In genomic region chr2:152678302-152678701, GRCm38 (mm10) we compare ENCODE assay signal across 9 mouse cellular contexts. TPM values are rescaled to one million over a fixed set of nuclear protein-coding genes. Genes with fewer than 3 reads are reported as not detected.
DNase-seq lines count a peak whose midpoint lies in the region; ATAC-seq lines count a peak whose summit lies in the region.
"Had no signal": no experiment of that assay in that cellular context is flagged by ENCODE, and none has a peak within 500 bp of the region (broad histone marks: within the 10 kb centered on the region; RNA-seq: fewer than 3 reads in every experiment).

No protein-coding gene starts in this region.

- peaks cover 67% of the 10 kb centered on the region for H3K36me3 ChIP-seq in midbrain, embryonic 15.5 days (replicated peaks)

- no peak overlapping the region for H3K9ac ChIP-seq in midbrain, embryonic 15.5 days
- H3K9ac ChIP-seq: limb, embryonic 13.5 days had no signal

- ATAC-seq in midbrain, embryonic 15.5 days (replicated peaks), result peak; percentile 26; the same call in 1 of the 2 replicates

- WGBS in midbrain, embryonic 15.5 days, result 49% methylated on average over 3 of the region's 3 CpGs

- intact Hi-C loops in heart, postnatal 10 days (cut with DNase I), result loop anchor here (5.0 kb wide), 1 partner anchor 61 kb away; no protein-coding TSS in a partner anchor
- intact Hi-C loops in gastrocnemius, postnatal 36 days (cut with DNase I), result no loop called here

- no peaks in the 10 kb centered on the region for H3K9me3 ChIP-seq in midbrain, embryonic 15.5 days
- H3K9me3 ChIP-seq: limb, embryonic 13.5 days had no signal

- no peaks in the 10 kb centered on the region for H3K27me3 ChIP-seq in midbrain, embryonic 15.5 days (replicated peaks)
- H3K27me3 ChIP-seq: limb, embryonic 13.5 days had no signal

- no peak overlapping the region for H3K4me2 ChIP-seq in midbrain, embryonic 15.5 days
- H3K4me2 ChIP-seq: limb, embryonic 13.5 days had no signal

- no peak overlapping the region for H3K4me3 ChIP-seq in midbrain, embryonic 15.5 days
- H3K4me3 ChIP-seq: limb, embryonic 13.5 days had no signal

- no peak overlapping the region for H3K27ac ChIP-seq in midbrain, embryonic 15.5 days
- H3K27ac ChIP-seq: limb, embryonic 13.5 days had no signal

- peaks cover 22% of the 10 kb centered on the region for H3K4me1 ChIP-seq in midbrain, embryonic 15.5 days

- peak; percentile 50 to 66 for DNase-seq in heart, postnatal 10 days
- DNase-seq in heart, adult 9 months (ENCODE audit: low spot score in 2 of 2), result no peak
- DNase-seq in CD4-positive helper T cell, adult 2 months (ENCODE audit: low read depth, low spot score), result peak; percentile 50
- DNase-seq in brain, adult 2 months (ENCODE audit: low read depth, low spot score), result peak; percentile 87
- DNase-seq in induced T-regulatory cell, adult 2 months (ENCODE audit: low read depth), result peak; percentile 58
- no peak for DNase-seq in gastrocnemius, postnatal 36 days
- DNase-seq in spleen, postnatal 14 days (ENCODE audit: low spot score in 2 of 2), result no peak

RNA-seq across cellular contexts. Expression of gene Mcts2, which starts 8.5 kb away (rescaled TPM):
- total RNA-seq in heart, postnatal 10 days (2021), result 10 to 100 TPM; 17.8 to 19.1 TPM
- 33.7 and 34.3 TPM in 2 replicates for polyA plus RNA-seq in midbrain, embryonic 15.5 days (2015; fragmentation: Nextera tagmentation; extraction: Ambion mirVana)
- 10 to 100 TPM in 1 of 2 experiments, 1 to 10 TPM in 1; 9.6 to 12.1 TPM for total RNA-seq in gastrocnemius, postnatal 36 days (2021)

RNA-seq across cellular contexts. Expression of gene H13, which starts 9.0 kb away (rescaled TPM):
- total RNA-seq in heart, postnatal 10 days (2021), result 10 to 100 TPM; 47.6 to 51.4 TPM
- polyA plus RNA-seq in midbrain, embryonic 15.5 days (2015; fragmentation: Nextera tagmentation; extraction: Ambion mirVana), result 178 and 186 TPM in 2 replicates
- 10 to 100 TPM; 30.1 to 35.1 TPM for total RNA-seq in gastrocnemius, postnatal 36 days (2021)

RNA-seq across cellular contexts. Expression of gene Rem1, which starts 51.6 kb away (rescaled TPM):
- total RNA-seq in heart, postnatal 10 days (2021), result 10 to 100 TPM; 12.9 to 15.3 TPM
- 0.30 and 0.40 TPM in 2 replicates for polyA plus RNA-seq in midbrain, embryonic 15.5 days (2015; fragmentation: Nextera tagmentation; extraction: Ambion mirVana)
- 1 to 10 TPM; 2.7 to 3.6 TPM for total RNA-seq in gastrocnemius, postnatal 36 days (2021)

RNA-seq across cellular contexts. Expression of gene Defb25, which starts 55.4 kb away (rescaled TPM):
- total RNA-seq in heart, postnatal 10 days (2021), result not detected
- not detected in 2 replicates for polyA plus RNA-seq in midbrain, embryonic 15.5 days (2015; fragmentation: Nextera tagmentation; extraction: Ambion mirVana)
- total RNA-seq in gastrocnemius, postnatal 36 days (2021), result not detected

RNA-seq across cellular contexts. Expression of gene Id1, which starts 57.7 kb away (rescaled TPM):
- 10 to 100 TPM; 72.9 to 84.2 TPM for total RNA-seq in heart, postnatal 10 days (2021)
- polyA plus RNA-seq in midbrain, embryonic 15.5 days (2015; fragmentation: Nextera tagmentation; extraction: Ambion mirVana), result 30.7 and 33.7 TPM in 2 replicates
- 10 to 100 TPM; 11.5 to 17.7 TPM for total RNA-seq in gastrocnemius, postnatal 36 days (2021)

Comparison
In these comparisons a context has a peak if more than half of its experiments do, and no peak if none do; other contexts are left out.
1. DNase-seq: peak in heart, postnatal 10 days (2 of 2), CD4-positive helper T cell, adult 2 months (single experiment), brain, adult 2 months (single experiment) and induced T-regulatory cell, adult 2 months (single experiment); none in heart, adult 9 months (0 of 2), gastrocnemius, postnatal 36 days (0 of 2) and spleen, postnatal 14 days (0 of 2).